Mouse (Mus musculus) ZHBTc4 (cell line): ENCODE data around the gene Hmga2.

Source experiments
- DNase-seq: peaks from one replicate; pipeline ENCODE4 v3.0.0-alpha.2; 2011; ENCODE audit warnings: low read depth, low spot score

Hmga2 gene

GRCm38 (mm10) chr10:120475601-120476515 is at the start of gene Hmga2:
Hmga2 (minus strand) TSS chr10:120476469.
- peak; percentile 81 for DNase-seq

- DNase-seq: peak; percentile 97
Measured at GRCm38 (mm10) chr10:120522959-120523358, 46.7 kb upstream of the Hmga2 start.

- peak; percentile 80 for DNase-seq
Measured at GRCm38 (mm10) chr10:120521912-120522575, 45.8 kb upstream of the Hmga2 start.

GRCm38 (mm10) chr10:120516311-120516710 is 40.0 kb upstream of the Hmga2 start:
- no peak for DNase-seq

- DNase-seq: no peak
Measured at GRCm38 (mm10) chr10:120513721-120514120, 37.5 kb upstream of the Hmga2 start.

GRCm38 (mm10) chr10:120512946-120513345 is 36.7 kb upstream of the Hmga2 start:
- no peak for DNase-seq

GRCm38 (mm10) chr10:120512121-120512520 is 35.9 kb upstream of the Hmga2 start:
- no peak for DNase-seq

- DNase-seq: no peak
Measured at GRCm38 (mm10) chr10:120503959-120504358, 27.7 kb upstream of the Hmga2 start.

GRCm38 (mm10) chr10:120500794-120501193 is 24.5 kb upstream of the Hmga2 start:
- no peak for DNase-seq

- DNase-seq: peak; percentile 52
Measured at GRCm38 (mm10) chr10:120498086-120498485, 21.8 kb upstream of the Hmga2 start.

GRCm38 (mm10) chr10:120494653-120495052 is 18.4 kb upstream of the Hmga2 start:
- no peak for DNase-seq

- DNase-seq: no peak
Measured at GRCm38 (mm10) chr10:120491477-120491876, 15.2 kb upstream of the Hmga2 start.

- no peak for DNase-seq
Measured at GRCm38 (mm10) chr10:120489611-120490010, 13.3 kb upstream of the Hmga2 start.

GRCm38 (mm10) chr10:120488526-120488925 is 12.3 kb upstream of the Hmga2 start:
- peak; percentile 29 for DNase-seq

GRCm38 (mm10) chr10:120487881-120488280 is 11.6 kb upstream of the Hmga2 start:
- peak; percentile 50 for DNase-seq

- peak; percentile 57 for DNase-seq
Measured at GRCm38 (mm10) chr10:120485461-120485860, 9.2 kb upstream of the Hmga2 start.

- DNase-seq: no peak
Measured at GRCm38 (mm10) chr10:120484144-120484543, 7.9 kb upstream of the Hmga2 start.

GRCm38 (mm10) chr10:120478164-120478563 is 1.9 kb upstream of the Hmga2 start:
- DNase-seq: peak; percentile 54

- no peak for DNase-seq
Measured at GRCm38 (mm10) chr10:120477501-120477900, 1.2 kb upstream of the Hmga2 start.

GRCm38 (mm10) chr10:120476516-120477336 is 457 bp upstream of the Hmga2 start:
- peak; percentile 76 for DNase-seq

- DNase-seq: peak; percentile 76
Measured at GRCm38 (mm10) chr10:120475041-120475541, 1.2 kb downstream of the Hmga2 start.

GRCm38 (mm10) chr10:120474301-120474700 is 2.0 kb downstream of the Hmga2 start:
- peak; percentile 77 for DNase-seq
